Mouse (Mus musculus) lung, postnatal 0 days (tissue): ENCODE measurements around the gene Olfr1373. TPM values are rescaled to one million over a fixed set of nuclear protein-coding genes. Genes with fewer than 3 reads are reported as not detected.
"Not testable (repeated sequence)": the region's sequence is repeated elsewhere in the genome, so short reads cannot be mapped to it uniquely, and the experiment has no call there.

Experiments
- ATAC-seq: fragments of 200-750 bp; cut with Nextera tagmentation; 2 replicates; pipeline ENCODE4 v1.8.0; 2017; ENCODE audit warnings: moderate library complexity
- DNase-seq: peaks from one replicate; pipeline ENCODE4 v3.0.0-alpha.2; 2016; ENCODE audit warnings: low spot score
- H3K27ac ChIP-seq: fragments of 300-500 bp; sonication (generic); 2 replicates; pipeline ENCODE4 v1.5.1; 2014; ENCODE audit warnings: antibody characterized with exemption, mild to moderate bottlenecking, low read length, mixed read lengths
- H3K27me3 ChIP-seq: fragments of 300-500 bp; sonication (generic); replicated peaks from 2 replicates; pipeline ENCODE4 v1.6.1; 2014; ENCODE audit warnings: low read length, mixed read lengths; ENCODE audit not compliant: insufficient read depth
- H3K36me3 ChIP-seq: fragments of 300-500 bp; sonication (generic); 2 replicates; pipeline ENCODE4 v1.6.1; 2014; ENCODE audit warnings: low read length, mixed read lengths; ENCODE audit not compliant: insufficient read depth
- H3K4me1 ChIP-seq: fragments of 300-500 bp; sonication (generic); 2 replicates; pipeline ENCODE4 v1.6.1; 2014; ENCODE audit warnings: antibody characterized with exemption, low read depth, low read length, mixed read lengths; ENCODE audit not compliant: insufficient read depth
- H3K4me2 ChIP-seq: fragments of 300-500 bp; sonication (generic); replicated peaks from 2 replicates; pipeline ENCODE4 v1.6.1; 2014; ENCODE audit warnings: low read depth, mild to moderate bottlenecking, low read length, moderate library complexity, mixed read lengths
- H3K4me3 ChIP-seq: fragments of 300-500 bp; sonication (generic); 2 replicates; pipeline ENCODE4 v1.5.1; 2014; ENCODE audit warnings: low read depth, low read length
- H3K9ac ChIP-seq: fragments of 300-500 bp; sonication (generic); replicated peaks from 2 replicates; pipeline ENCODE4 v1.6.1; 2014; ENCODE audit warnings: low read depth, mild to moderate bottlenecking
- H3K9me3 ChIP-seq: fragments of 300-500 bp; sonication (generic); 2 replicates; pipeline ENCODE4 v1.6.1; 2016; ENCODE audit warnings: low read length, mixed read lengths
- CTCF ChIP-seq: IDR thresholded peaks from 2 replicates; pipeline ENCODE4 v1.5.1; 2016; ENCODE audit warnings: antibody characterized with exemption, mild to moderate bottlenecking
- EP300 ChIP-seq: IDR thresholded peaks from 2 replicates; pipeline ENCODE4 v1.6.1; 2016; ENCODE audit warnings: antibody characterized with exemption, mild to moderate bottlenecking, control low read depth
- WGBS: fragments of 180-500 bp; shearing (Covaris S2); extraction: QIAGEN DNeasy Blood & Tissue Kit; methylation state at CpG from one replicate; pipeline ENCODE4 v1.1.7; 2014; 5-methylcytosine and 5-hydroxymethylcytosine counted together
- polyA plus RNA-seq: library from polyadenylated mRNA; unstranded; fragments of >200 nt; fragmentation: Nextera tagmentation; extraction: Ambion mirVana; gene quantifications from 2 replicates; pipeline ENCODE4 v1.2.1, GENCODE M21; 2015

The Olfr1373 gene
- polyA plus RNA-seq, 1 experiment from 2014 or later, result not detected

- DNase-seq, result peak; percentile 68
- WGBS, result 32% methylated on average over 4 of the region's 4 CpGs
- not testable (repeated sequence) for H3K9me3 ChIP-seq, H3K27me3 ChIP-seq, H3K36me3 ChIP-seq, H3K9ac ChIP-seq, H3K4me2 ChIP-seq, H3K27ac ChIP-seq, H3K4me3 ChIP-seq, H3K4me1 ChIP-seq
- peak; percentile 78 for TF ChIP-seq CTCF
- peak; percentile 77 for ATAC-seq
Measured at GRCm38 (mm10) chr11:52143675-52144074, 1.7 kb downstream of the Olfr1373 start.

GRCm38 (mm10) chr11:52130451-52131068 is 14.8 kb downstream of the Olfr1373 start:
- TF ChIP-seq CTCF, result peak; percentile 56
- no peak for TF ChIP-seq EP300
- Histone ChIP-seq H3K36me3 (no peaks in the 10 kb centered on the region), H3K9me3 (no peaks in the 10 kb centered on the region), H3K4me2 (no peak overlapping the region), H3K4me3 (no peak overlapping the region), H3K9ac (no peak overlapping the region), H3K27me3 (no peaks in the 10 kb centered on the region), H3K27ac (peak overlapping the region; percentile 52; the same call in 1 of the 2 replicates), H3K4me1 (no peaks in the 10 kb centered on the region)
- no peak for ATAC-seq
- 76% methylated on average over 7 of the region's 7 CpGs for WGBS
- no peak for DNase-seq

GRCm38 (mm10) chr11:52129621-52130450 is 15.5 kb downstream of the Olfr1373 start:
- Histone ChIP-seq H3K4me3 (no peak overlapping the region), H3K4me1 (no peaks in the 10 kb centered on the region), H3K27ac (peak overlapping the region; percentile 52), H3K36me3 (no peaks in the 10 kb centered on the region), H3K27me3 (no peaks in the 10 kb centered on the region), H3K9ac (no peak overlapping the region), H3K9me3 (no peaks in the 10 kb centered on the region), H3K4me2 (peak overlapping the region; percentile 35)
- no peak for TF ChIP-seq EP300
- no peak for TF ChIP-seq CTCF
- DNase-seq (peak; percentile 73), ATAC-seq (peak; percentile 82)
- WGBS, result 48% methylated on average over 10 of the region's 10 CpGs

DNA sequence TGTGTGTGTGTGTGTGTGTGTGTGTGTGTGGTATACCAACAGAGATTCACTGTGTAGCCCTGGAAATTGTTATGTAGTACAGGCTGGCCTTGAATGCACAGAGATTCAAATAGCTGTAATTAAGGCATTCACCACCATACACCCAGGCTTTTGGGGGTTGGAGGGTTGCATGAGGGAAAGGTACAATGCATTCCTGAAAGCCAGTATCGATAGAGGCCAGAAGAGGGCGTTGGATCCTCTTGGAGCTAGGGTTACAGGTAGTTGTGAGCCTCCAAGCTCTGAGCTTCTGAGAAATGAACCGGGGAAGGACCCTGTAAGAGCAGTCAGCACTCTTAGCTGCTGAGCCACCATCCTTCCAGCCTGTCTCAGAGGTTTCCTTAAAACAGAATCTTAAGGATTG is 16.2 kb downstream of the Olfr1373 start:
- DNase-seq, result no peak
- TF ChIP-seq CTCF (peak; percentile 57), EP300 (no peak)

DNA sequence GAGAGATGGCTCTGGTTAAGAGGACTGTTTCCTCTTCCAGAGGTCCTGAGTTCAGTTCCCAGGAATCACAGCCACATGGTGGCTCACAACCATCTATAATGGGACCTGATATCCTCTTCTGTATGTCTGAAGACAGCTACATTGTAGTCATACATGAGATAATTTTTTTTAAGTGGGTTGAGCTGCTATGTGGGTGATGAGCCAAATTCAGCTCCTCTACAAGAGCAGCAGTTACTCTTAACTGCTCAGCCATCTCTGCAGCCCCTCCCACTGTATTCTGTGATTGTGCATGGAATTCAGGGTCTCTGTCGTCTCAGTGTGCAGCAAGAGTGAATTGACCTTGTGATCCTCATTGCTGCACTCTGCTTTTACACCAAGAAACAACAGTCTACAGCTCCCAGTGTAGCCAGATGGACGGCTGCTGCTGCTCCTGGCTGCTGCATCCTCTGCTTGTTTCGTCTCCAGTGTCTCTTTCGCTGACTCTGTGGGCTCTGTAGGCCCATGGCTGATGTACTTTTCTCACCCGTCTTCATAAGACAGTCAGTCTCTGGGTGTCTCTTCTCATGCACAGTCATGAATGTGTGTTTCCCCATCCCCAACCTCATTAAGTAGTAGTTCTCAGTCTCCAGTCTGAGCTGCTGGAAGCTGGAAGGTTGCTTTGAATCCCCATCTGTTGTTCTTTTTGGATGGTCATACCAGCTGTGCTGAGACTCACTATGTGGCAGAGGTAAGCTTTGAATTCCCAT is 16.8 kb downstream of the Olfr1373 start:
- TF ChIP-seq EP300 (no peak), CTCF (no peak)
- Histone ChIP-seq H3K9ac (no peak overlapping the region), H3K4me3 (no peak overlapping the region), H3K9me3 (no peaks in the 10 kb centered on the region), H3K4me2 (no peak overlapping the region), H3K27me3 (no peaks in the 10 kb centered on the region), H3K4me1 (no peaks in the 10 kb centered on the region), H3K27ac (0 out of 2 replicates have a peak overlapping the region, but pooled peaks have one; percentile 52), H3K36me3 (no peaks in the 10 kb centered on the region; the same call in 1 of the 2 replicates)
- DNase-seq, result no peak
- ATAC-seq, result no peak
- 67% methylated on average over 5 of the region's 5 CpGs for WGBS

More for the DNA sequence above, 16.2 kb downstream of the Olfr1373 start:
- H3K4me3 ChIP-seq, result no peak overlapping the region
- H3K27ac ChIP-seq, result peak overlapping the region; percentile 52; the same call in 1 of the 2 replicates
- H3K9ac ChIP-seq, result no peak overlapping the region
- ATAC-seq, result no peak; the same call in 1 of the 2 replicates
- no peaks in the 10 kb centered on the region for H3K9me3 ChIP-seq
- no peak overlapping the region for H3K4me2 ChIP-seq
- H3K27me3 ChIP-seq, result no peaks in the 10 kb centered on the region
- H3K36me3 ChIP-seq, result no peaks in the 10 kb centered on the region; the same call in 1 of the 2 replicates
- WGBS, result 21% methylated on average over 3 of the region's 3 CpGs
- no peaks in the 10 kb centered on the region for H3K4me1 ChIP-seq

GRCm38 (mm10) chr11:52127760-52128159 is 17.6 kb downstream of the Olfr1373 start:
- no peaks in the 10 kb centered on the region; the same call in 1 of the 2 replicates for H3K36me3 ChIP-seq
- DNase-seq, result no peak
- H3K9ac ChIP-seq, result no peak overlapping the region
- H3K4me1 ChIP-seq, result no peaks in the 10 kb centered on the region
- 49% methylated on average over 5 of the region's 5 CpGs for WGBS
- H3K4me2 ChIP-seq, result no peak overlapping the region
- H3K27me3 ChIP-seq, result no peaks in the 10 kb centered on the region
- no peak overlapping the region for H3K4me3 ChIP-seq
- no peak for ATAC-seq
- TF ChIP-seq EP300, result no peak
- TF ChIP-seq CTCF, result no peak
- no peaks in the 10 kb centered on the region for H3K9me3 ChIP-seq
- H3K27ac ChIP-seq, result no peak overlapping the region
